Mouse (Mus musculus) MEL-GATA-1-ER (cell line): ENCODE data around the gene Mkln1.

Source experiments
- DNase-seq: peaks from one replicate; pipeline ENCODE4 v3.0.0-alpha.2; 2012; ENCODE audit warnings: low read depth; ENCODE audit errors: extremely low read depth

Gene Mkln1

GRCm38 (mm10) chr6:31513726-31514125, 115.2 kb downstream of the Mkln1 start:
- DNase-seq, result peak; percentile 15

GRCm38 (mm10) chr6:31517681-31518337, 119.3 kb downstream of the Mkln1 start:
- DNase-seq, result no peak

DNA sequence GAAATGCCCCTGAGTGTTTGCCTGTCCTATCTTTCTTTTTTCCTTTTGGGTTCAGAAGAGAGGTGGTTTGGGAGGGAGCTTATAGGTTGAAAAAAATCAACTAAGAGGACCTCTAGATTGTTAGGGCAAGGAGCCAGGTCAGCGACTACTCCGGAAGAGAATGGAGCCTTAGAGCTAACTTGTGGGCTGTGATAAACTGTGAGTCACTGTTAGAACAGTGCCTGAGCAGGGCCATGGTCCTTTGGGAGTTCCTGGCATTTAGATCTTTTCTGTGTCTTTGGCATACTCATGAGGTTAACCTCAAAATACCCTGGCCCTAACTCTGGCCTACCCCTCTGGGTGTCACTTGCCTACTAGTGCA, 119.8 kb downstream of the Mkln1 start:
- DNase-seq, result peak; percentile 75

DNA sequence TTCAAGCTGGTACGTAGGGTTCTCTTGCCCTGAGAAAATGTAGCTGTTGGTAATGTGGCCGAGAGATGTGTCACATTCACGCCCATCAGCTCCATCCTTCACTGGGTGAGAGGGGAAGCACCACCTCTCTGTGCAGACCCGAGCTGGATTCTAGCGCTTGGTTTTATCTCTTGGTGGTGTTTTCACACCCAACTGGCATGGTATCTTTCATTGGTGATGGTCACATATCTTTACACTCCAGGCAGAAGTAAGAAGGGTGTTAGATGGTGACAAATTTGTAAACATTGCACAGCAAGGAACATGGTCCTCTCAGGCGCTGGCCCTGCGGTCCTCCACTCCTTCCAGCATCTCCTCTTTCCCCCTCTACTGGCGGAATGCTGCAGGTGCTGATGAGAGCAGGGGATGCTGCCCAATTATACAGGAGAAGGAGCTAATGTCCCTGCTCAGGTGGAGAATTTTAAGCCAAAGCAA, 120.5 kb downstream of the Mkln1 start:
- DNase-seq, result peak; percentile 88

DNA sequence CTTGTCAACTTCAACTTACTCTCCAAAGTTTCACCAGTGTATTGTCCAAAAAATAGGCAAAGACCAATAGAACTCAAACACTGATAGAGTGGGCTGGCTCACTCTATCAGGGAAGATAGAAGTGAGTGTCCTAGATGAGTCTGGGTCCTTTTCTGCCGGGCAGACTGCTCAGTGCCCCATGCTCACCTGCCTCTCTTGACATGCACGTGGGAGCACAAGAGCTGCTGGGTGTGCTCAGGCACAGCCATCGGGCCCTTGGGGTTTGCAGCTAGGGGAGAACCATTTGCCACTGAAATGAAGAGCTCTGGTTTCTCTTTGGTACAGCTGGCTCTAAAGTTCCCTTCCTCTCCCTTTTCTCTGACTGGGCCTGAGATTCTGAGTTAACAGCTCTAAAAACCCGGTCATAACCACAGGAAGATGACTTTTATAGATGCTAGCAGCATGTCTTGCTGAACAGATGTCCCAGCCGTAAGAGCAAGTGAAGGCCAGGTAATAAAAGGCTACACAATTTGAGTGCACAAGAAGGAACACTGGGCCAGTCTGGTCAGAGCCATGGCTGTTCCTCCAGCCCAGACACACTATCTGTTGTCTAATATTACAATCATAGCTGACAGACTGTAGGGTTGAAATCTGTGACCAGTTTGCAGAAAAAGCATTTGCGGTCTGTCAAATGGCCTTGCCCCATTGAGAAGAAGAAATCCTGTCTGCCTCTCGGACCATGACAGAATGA, 122.1 kb downstream of the Mkln1 start:
- no peak for DNase-seq

DNA sequence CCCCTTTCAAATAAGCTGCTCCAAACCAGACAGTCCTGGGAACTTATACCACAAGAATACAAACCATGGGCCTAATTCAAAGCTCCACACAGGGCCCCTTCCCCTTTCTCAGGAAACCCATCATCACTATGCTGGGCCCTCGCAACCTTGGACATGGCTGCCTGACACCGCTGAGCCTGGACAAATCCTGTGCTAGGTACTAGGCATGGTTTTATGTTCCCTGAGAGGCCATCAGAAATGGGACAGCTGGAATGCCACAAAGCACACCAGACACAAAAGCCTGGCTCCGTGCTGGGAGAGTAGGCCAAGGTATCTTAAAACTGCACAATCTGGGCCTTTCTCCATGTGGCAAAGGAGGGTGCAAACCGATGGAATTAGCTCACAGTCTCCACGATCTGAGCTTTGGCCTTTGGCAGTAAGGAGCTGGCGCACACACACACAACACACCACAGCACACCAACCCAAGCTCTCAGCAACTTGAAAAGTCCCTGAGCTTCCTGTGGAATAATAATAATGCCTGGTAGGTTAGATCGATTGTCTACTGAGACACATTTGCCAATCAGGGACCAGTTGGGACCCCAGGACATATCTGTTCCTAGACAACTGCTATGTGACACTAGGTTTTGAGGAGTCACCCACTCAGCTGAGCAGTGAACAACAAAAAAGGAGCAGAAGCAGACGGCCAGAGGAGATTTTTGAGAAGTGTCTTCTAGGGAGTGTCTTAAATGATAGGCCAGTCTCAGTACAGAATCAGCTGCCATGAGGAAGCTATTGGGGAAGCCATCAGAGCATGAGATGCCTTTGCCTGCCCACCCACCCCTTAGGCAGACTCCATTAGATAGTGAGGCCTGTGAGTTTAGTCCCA, 123.2 kb downstream of the Mkln1 start:
- no peak for DNase-seq

DNA sequence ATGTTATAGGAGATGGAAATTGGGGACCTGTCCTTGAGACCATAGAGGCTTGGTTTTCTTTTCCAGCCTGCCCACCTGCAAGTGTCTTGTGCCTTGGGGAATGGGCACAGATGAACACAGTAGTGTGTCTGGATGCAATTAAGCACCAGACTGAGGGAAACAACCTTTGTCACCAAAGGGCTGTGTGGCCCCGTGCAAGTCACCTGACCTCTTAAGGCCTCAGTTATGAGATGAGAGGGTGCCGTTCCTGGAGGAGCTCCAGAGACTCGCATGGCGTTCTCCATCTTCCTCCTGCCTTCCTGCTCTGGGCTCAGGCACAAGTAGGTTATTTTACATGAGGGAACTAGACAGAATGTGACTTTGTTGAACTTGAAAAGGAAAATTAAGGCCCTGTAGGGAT, 123.9 kb downstream of the Mkln1 start:
- DNase-seq, result no peak

- no peak for DNase-seq
Measured at GRCm38 (mm10) chr6:31523039-31523438, 124.5 kb downstream of the Mkln1 start.

DNA sequence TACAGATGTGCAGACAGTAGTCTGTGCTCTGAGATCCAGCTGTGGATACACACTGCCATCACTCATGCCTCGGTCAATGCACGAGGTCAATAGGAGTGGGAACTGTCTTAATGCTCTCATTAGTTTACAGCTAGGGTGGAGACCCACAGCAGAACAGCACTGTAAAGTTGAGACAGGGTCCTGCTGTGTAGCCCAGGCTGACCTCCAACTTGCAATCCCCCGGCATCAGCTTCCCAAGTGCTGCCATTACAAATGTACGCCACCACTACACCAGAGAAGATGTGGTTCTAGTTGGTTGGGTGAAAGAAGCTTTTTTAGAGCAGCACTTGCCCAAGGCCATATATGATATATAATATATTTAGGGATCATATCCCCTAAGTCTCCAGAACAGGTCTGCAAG, 125.1 kb downstream of the Mkln1 start:
- no peak for DNase-seq

- DNase-seq, result no peak
Measured at GRCm38 (mm10) chr6:31524121-31524520, 125.6 kb downstream of the Mkln1 start.

DNA sequence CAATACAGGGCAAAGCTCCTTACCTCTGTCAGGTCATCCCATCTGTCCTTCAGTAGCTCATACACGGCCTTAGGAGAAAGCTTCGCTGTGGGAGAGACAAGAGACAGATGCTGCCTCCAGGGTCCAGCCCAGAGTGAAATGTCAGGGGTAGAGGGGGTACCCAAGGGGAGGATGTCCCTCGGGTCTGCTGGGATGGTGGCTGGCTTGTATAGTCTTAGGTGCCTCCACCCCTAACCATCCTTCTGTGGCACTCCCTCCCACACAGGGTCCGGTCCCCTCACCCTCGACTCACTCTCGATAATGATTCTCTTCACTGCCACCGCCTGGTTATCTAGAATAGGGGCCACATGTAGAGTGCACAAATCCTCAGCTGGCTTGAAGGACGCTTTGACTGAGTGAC, 126.1 kb downstream of the Mkln1 start:
- DNase-seq, result no peak

DNA sequence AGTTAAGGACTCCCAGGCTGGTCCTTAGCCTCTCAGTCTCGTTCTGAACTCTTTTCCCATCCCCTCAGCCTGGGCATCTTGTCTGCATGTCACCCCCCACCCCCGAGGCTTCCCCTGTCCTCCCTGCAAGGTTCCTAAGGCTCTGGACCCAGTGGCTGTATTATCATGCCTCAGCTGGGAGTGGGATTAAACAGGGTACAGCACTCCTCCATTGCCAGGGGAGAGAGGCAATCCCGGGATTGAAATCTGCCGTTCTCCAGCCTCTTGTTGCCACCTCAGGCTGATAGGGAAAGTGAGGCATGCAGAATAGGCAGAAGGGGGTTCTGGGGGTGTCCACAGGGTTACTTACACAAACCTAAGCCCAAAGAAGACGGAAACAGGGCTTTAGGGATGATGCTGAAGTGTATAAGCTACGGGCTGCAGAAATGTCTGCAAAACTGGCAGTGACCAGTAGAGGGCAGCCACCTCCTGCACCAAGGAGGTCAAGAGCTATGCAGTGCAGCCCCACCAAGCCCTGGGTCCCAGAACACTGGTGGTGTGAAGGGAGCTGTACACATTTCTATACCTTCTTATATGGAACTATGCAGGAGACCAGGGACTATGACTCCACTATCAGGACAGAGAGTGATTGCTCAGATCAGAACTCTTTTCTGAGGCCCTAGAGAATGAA, 126.8 kb downstream of the Mkln1 start:
- peak; percentile 28 for DNase-seq

DNA sequence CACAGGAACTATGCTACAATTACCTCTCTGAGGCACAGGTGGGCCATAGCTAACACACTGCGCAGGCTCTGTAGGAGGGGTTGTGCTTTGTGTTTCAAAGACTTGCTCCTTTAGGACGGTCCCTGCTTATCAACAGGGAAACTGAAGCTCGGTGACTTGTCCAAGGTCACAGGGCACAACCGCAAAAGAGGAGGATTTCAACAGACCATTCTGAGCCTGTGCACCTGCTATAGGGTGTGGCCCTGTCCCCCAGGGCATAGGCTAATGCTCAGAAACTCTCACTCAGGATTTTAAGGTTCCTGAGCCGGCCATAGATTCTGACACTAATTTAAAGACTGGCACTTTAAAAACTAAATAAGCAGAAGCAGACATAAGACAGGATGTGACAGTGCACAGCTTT, 128.4 kb downstream of the Mkln1 start:
- DNase-seq, result no peak

- DNase-seq, result peak; percentile 44
Measured at GRCm38 (mm10) chr6:31527897-31528296, 129.4 kb downstream of the Mkln1 start.

GRCm38 (mm10) chr6:31528339-31528738, 129.8 kb downstream of the Mkln1 start:
- DNase-seq, result no peak

GRCm38 (mm10) chr6:31531880-31532279, 133.3 kb downstream of the Mkln1 start:
- no peak for DNase-seq

DNA sequence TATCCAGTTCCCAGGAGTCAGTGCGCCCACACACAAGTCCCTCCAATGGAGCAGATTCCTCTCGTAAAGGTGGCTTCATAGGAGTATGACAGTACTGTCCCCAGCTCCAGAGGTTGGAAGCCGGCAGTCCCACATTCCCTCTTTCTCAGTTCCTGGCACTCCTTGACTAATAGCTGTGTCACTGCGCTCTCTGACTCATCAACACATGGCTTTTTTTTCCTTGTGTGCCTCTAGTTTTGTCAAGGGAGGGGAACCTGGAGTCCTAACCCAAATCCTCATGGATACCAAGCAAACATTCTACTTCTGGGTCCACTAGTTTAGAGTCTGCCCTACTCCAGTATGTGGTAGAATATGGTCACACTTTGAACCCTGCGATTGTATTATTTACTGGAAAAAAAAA, 136.2 kb downstream of the Mkln1 start:
- DNase-seq, result no peak

DNA sequence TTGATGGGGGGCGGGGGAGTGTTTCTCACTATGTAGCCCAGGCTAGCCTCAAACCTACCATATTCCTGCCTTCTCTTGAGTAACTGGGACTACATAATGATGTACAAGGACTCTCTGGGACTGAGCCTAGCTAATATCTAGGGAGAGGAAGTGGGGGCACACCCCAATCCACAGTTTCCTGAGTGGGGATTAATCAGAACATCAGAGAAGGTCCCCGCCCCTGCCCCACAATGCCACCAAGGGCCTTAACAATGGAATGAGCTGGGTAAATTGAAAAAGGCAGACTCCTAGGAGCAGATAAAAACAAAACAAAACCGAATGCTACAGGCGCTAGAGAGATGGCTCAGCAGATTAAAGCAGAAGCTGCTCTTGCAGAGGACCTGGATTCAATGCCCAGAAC, 138.7 kb downstream of the Mkln1 start:
- no peak for DNase-seq

DNA sequence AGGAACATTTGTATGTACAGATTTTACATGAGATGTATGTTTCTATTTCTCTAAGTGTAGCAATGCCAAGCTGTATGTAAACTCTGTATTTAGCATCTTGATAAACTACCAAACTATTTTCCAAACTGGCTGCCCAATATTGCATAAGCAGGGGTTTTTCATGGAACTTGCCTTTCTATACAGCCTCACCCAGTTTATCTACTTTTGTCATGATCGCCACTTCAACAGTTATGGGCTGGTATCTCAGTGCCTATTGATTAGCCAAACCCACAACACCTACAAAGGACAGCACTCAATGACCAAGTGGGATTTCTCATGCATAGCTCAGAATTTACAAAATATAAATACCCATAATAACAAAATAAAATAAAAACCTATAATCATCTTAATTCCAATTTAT, 139.6 kb downstream of the Mkln1 start:
- DNase-seq, result no peak

DNA sequence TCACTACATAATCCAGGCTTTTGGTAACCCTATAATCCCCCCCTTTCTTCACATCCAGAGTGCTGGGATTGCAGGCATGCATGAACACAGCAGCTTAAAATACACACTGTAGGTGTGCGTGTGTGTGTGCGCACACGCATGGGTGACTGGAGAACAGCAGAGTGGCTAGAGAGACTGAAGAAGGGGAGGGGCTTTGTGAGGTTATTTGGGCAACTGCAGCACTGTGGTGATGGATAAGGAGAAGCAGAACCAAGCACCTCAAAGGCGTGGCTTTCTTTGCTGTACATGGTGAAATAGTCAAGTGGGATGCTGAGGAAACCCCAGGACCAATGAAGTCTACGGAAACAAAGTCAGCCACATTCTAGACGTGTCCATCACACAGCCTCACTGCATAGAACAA, 141.5 kb downstream of the Mkln1 start:
- DNase-seq, result no peak

DNA sequence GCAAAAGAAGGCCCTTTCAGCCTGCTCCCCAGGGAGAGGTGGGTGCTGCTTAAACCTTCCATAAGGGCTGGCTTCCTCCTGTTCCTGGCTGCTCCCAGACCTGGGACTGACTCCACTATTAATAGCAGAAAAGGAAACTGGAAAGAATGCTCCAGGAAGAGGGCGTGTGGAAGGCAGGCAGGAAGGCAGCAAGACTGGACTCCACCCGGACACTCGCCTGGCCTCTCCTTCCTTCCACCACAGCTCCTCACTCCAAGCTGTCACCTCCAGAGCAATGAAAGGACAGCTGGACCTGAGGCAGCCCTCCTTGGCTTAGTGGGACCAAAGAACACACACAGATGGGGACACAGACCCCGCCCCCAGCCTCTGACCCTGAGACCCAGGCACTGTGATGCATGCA, 145.8 kb downstream of the Mkln1 start:
- DNase-seq, result no peak
